Mouse (Mus musculus): ENCODE measurements around the gene Krt12. TPM values are rescaled to one million over a fixed set of nuclear protein-coding genes. Genes with fewer than 3 reads are reported as not detected.

Krt12 gene
- polyA plus RNA-seq (2016; fragmentation: Nextera tagmentation; extraction: Ambion mirVana) = not detected in 2 replicates

- no peaks in the 10 kb centered on the region for H3K27me3 ChIP-seq (replicated peaks; ENCODE audit: low read depth, poor library complexity, severe bottlenecking)
- 0 out of 2 replicates have a peak, but pooled peaks cover 2% of the 10 kb centered on the region for H3K4me1 ChIP-seq
- no peaks in the 10 kb centered on the region for H3K9me3 ChIP-seq
- no peak within 1 kb of the TSS for H3K27ac ChIP-seq (replicated peaks)
- no peak for DNase-seq (ENCODE audit: low spot score)
- H3K4me3 ChIP-seq = no peak within 1 kb of the TSS
- no peaks in the 10 kb centered on the region for H3K36me3 ChIP-seq (replicated peaks)
- 88% methylated on average over 10 of the region's 10 CpGs for WGBS
Measured at GRCm38 (mm10) chr11:99422159-99422558, at the start of gene Krt12. Krt12 (minus strand) TSS chr11:99422259.

- WGBS = 84% methylated on average over 4 of the region's 4 CpGs
- no peaks in the 10 kb centered on the region for H3K9me3 ChIP-seq
Measured at GRCm38 (mm10) chr11:99469228-99469627, 47.2 kb upstream of the Krt12 start.

GRCm38 (mm10) chr11:99468566-99468965, 46.5 kb upstream of the Krt12 start:
- no peak for DNase-seq (ENCODE audit: low spot score)
- Histone ChIP-seq H3K4me3 (no peak overlapping the region), H3K27ac (replicated peaks) (no peak overlapping the region), H3K27me3 (replicated peaks; ENCODE audit: low read depth, poor library complexity, severe bottlenecking) (no peaks in the 10 kb centered on the region), H3K9me3 (no peaks in the 10 kb centered on the region), H3K4me1 (no peaks in the 10 kb centered on the region), H3K36me3 (replicated peaks) (no peaks in the 10 kb centered on the region)
- 87% methylated on average over 11 of the region's 11 CpGs for WGBS

More at GRCm38 (mm10) chr11:99469228-99469627, 47.2 kb upstream of the Krt12 start:
- Histone ChIP-seq H3K36me3 (replicated peaks) (no peaks in the 10 kb centered on the region), H3K27ac (replicated peaks) (no peak overlapping the region), H3K4me1 (no peaks in the 10 kb centered on the region), H3K27me3 (replicated peaks; ENCODE audit: low read depth, poor library complexity, severe bottlenecking) (no peaks in the 10 kb centered on the region), H3K4me3 (no peak overlapping the region)
- no peak for DNase-seq (ENCODE audit: low spot score)

- no peak overlapping the region for H3K27ac ChIP-seq (replicated peaks)
- H3K4me1 ChIP-seq = no peaks in the 10 kb centered on the region
- no peaks in the 10 kb centered on the region for H3K36me3 ChIP-seq (replicated peaks)
- WGBS = 42% methylated on average over 7 of the region's 7 CpGs
- no peaks in the 10 kb centered on the region for H3K9me3 ChIP-seq
- no peaks in the 10 kb centered on the region for H3K27me3 ChIP-seq (replicated peaks; ENCODE audit: low read depth, poor library complexity, severe bottlenecking)
- no peak overlapping the region for H3K4me3 ChIP-seq
- no peak for DNase-seq (ENCODE audit: low spot score)
Measured at GRCm38 (mm10) chr11:99466316-99466715, 44.3 kb upstream of the Krt12 start.

- no peaks in the 10 kb centered on the region for H3K36me3 ChIP-seq (replicated peaks)
- peak; percentile 87 for DNase-seq (ENCODE audit: low spot score)
- H3K4me3 ChIP-seq = no peak overlapping the region
- H3K9me3 ChIP-seq = no peaks in the 10 kb centered on the region
- H3K27ac ChIP-seq (replicated peaks) = no peak overlapping the region
- H3K27me3 ChIP-seq (replicated peaks; ENCODE audit: low read depth, poor library complexity, severe bottlenecking) = no peaks in the 10 kb centered on the region
- no peaks in the 10 kb centered on the region for H3K4me1 ChIP-seq
- WGBS = 6% methylated on average over 5 of the region's 5 CpGs
Measured at GRCm38 (mm10) chr11:99464836-99465235, 42.8 kb upstream of the Krt12 start.

GRCm38 (mm10) chr11:99463155-99463554, 41.1 kb upstream of the Krt12 start:
- peak; percentile 71 for DNase-seq (ENCODE audit: low spot score)
- 12% methylated on average over 8 of the region's 8 CpGs for WGBS
- H3K27ac ChIP-seq (replicated peaks) = no peak overlapping the region
- no peaks in the 10 kb centered on the region for H3K9me3 ChIP-seq
- H3K36me3 ChIP-seq (replicated peaks) = no peaks in the 10 kb centered on the region
- H3K4me1 ChIP-seq = no peaks in the 10 kb centered on the region
- H3K4me3 ChIP-seq = no peak overlapping the region
- H3K27me3 ChIP-seq (replicated peaks; ENCODE audit: low read depth, poor library complexity, severe bottlenecking) = no peaks in the 10 kb centered on the region

GRCm38 (mm10) chr11:99461736-99462135, 39.7 kb upstream of the Krt12 start:
- 74% methylated on average over 7 of the region's 7 CpGs for WGBS
- Histone ChIP-seq H3K27ac (replicated peaks) (no peak overlapping the region), H3K4me1 (peaks cover 3% of the 10 kb centered on the region; the same call in 1 of the 2 replicates), H3K9me3 (no peaks in the 10 kb centered on the region), H3K36me3 (replicated peaks) (no peaks in the 10 kb centered on the region), H3K4me3 (no peak overlapping the region), H3K27me3 (replicated peaks; ENCODE audit: low read depth, poor library complexity, severe bottlenecking) (no peaks in the 10 kb centered on the region)
- DNase-seq (ENCODE audit: low spot score) = no peak

GRCm38 (mm10) chr11:99458887-99459286, 36.8 kb upstream of the Krt12 start:
- H3K4me3 ChIP-seq = no peak overlapping the region
- H3K27ac ChIP-seq (replicated peaks) = no peak overlapping the region
- H3K27me3 ChIP-seq (replicated peaks; ENCODE audit: low read depth, poor library complexity, severe bottlenecking) = no peaks in the 10 kb centered on the region
- H3K4me1 ChIP-seq = peaks cover 3% of the 10 kb centered on the region; the same call in 1 of the 2 replicates
- DNase-seq (ENCODE audit: low spot score) = no peak
- WGBS = 77% methylated on average over 7 of the region's 7 CpGs
- H3K9me3 ChIP-seq = no peaks in the 10 kb centered on the region
- H3K36me3 ChIP-seq (replicated peaks) = no peaks in the 10 kb centered on the region

GRCm38 (mm10) chr11:99454759-99455158, 32.7 kb upstream of the Krt12 start:
- Histone ChIP-seq H3K9me3 (no peaks in the 10 kb centered on the region), H3K36me3 (replicated peaks) (no peaks in the 10 kb centered on the region), H3K4me3 (no peak overlapping the region), H3K27ac (replicated peaks) (no peak overlapping the region), H3K4me1 (peaks cover 3% of the 10 kb centered on the region; the same call in 1 of the 2 replicates), H3K27me3 (replicated peaks; ENCODE audit: low read depth, poor library complexity, severe bottlenecking) (no peaks in the 10 kb centered on the region)
- DNase-seq (ENCODE audit: low spot score) = no peak
- 80% methylated on average over 10 of the region's 10 CpGs for WGBS

GRCm38 (mm10) chr11:99454044-99454443, 32.0 kb upstream of the Krt12 start:
- H3K4me3 ChIP-seq = no peak overlapping the region
- H3K27ac ChIP-seq (replicated peaks) = no peak overlapping the region
- H3K9me3 ChIP-seq = no peaks in the 10 kb centered on the region
- WGBS = 91% methylated on average over 4 of the region's 4 CpGs
- H3K36me3 ChIP-seq (replicated peaks) = no peaks in the 10 kb centered on the region
- DNase-seq (ENCODE audit: low spot score) = no peak
- H3K4me1 ChIP-seq = peaks cover 3% of the 10 kb centered on the region; the same call in 1 of the 2 replicates
- H3K27me3 ChIP-seq (replicated peaks; ENCODE audit: low read depth, poor library complexity, severe bottlenecking) = no peaks in the 10 kb centered on the region

GRCm38 (mm10) chr11:99448769-99449168, 26.7 kb upstream of the Krt12 start:
- Histone ChIP-seq H3K27ac (replicated peaks) (no peak overlapping the region), H3K4me1 (no peaks in the 10 kb centered on the region), H3K36me3 (replicated peaks) (no peaks in the 10 kb centered on the region), H3K27me3 (replicated peaks; ENCODE audit: low read depth, poor library complexity, severe bottlenecking) (no peaks in the 10 kb centered on the region), H3K9me3 (no peaks in the 10 kb centered on the region), H3K4me3 (no peak overlapping the region)
- WGBS = 54% methylated on average over 2 of the region's 2 CpGs
- no peak for DNase-seq (ENCODE audit: low spot score)

- Histone ChIP-seq H3K27me3 (replicated peaks; ENCODE audit: low read depth, poor library complexity, severe bottlenecking) (no peaks in the 10 kb centered on the region), H3K9me3 (no peaks in the 10 kb centered on the region), H3K27ac (replicated peaks) (no peak overlapping the region), H3K36me3 (replicated peaks) (no peaks in the 10 kb centered on the region), H3K4me3 (no peak overlapping the region), H3K4me1 (peaks cover 20% of the 10 kb centered on the region)
- no peak for DNase-seq (ENCODE audit: low spot score)
- 78% methylated on average over 8 of the region's 8 CpGs for WGBS
Measured at GRCm38 (mm10) chr11:99441220-99441619, 19.2 kb upstream of the Krt12 start.

- DNase-seq (ENCODE audit: low spot score) = no peak
- Histone ChIP-seq H3K9me3 (no peaks in the 10 kb centered on the region), H3K27me3 (replicated peaks; ENCODE audit: low read depth, poor library complexity, severe bottlenecking) (no peaks in the 10 kb centered on the region), H3K4me1 (peaks cover 20% of the 10 kb centered on the region), H3K4me3 (no peak overlapping the region), H3K36me3 (replicated peaks) (no peaks in the 10 kb centered on the region), H3K27ac (replicated peaks) (no peak overlapping the region)
- WGBS = 71% methylated on average over 10 of the region's 10 CpGs
Measured at GRCm38 (mm10) chr11:99439465-99439864, 17.4 kb upstream of the Krt12 start.

Measured in embryonic facial prominence, embryonic 10.5 days (tissue).